Mouse (Mus musculus) heart, adult 9 months (tissue): ENCODE results near the gene Kif1b.
"Not testable (repeated sequence)": the region's sequence is repeated elsewhere in the genome, so short reads cannot be mapped to it uniquely, and the experiment has no call there.

Source experiments
- DNase-seq, 2 experiments: peaks; one replicate each; pipeline ENCODE4 v3.0.0; 2022; ENCODE audit warnings: low spot score in 2 of 2

Kif1b gene

DNA sequence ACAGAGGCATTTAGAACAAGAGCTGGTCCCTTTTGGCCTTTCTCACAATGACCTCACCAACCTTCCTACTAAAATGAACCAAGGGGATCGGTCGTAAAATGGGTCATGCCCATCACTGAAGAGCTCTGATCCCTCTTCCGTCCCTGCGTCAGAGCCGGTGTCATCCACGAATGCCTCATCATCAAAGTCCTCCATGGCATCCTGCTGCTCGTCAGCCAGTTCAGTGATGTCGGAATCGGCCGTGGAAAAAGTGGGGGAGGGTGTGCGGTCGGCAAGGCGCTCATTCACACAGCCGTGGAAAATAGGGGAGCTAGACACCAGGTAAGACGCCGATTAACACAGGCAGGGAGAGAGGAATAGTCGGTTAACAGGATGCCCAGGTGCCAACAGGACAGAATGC lies 87.0 kb downstream of the Kif1b start:
- DNase-seq = no peak

DNA sequence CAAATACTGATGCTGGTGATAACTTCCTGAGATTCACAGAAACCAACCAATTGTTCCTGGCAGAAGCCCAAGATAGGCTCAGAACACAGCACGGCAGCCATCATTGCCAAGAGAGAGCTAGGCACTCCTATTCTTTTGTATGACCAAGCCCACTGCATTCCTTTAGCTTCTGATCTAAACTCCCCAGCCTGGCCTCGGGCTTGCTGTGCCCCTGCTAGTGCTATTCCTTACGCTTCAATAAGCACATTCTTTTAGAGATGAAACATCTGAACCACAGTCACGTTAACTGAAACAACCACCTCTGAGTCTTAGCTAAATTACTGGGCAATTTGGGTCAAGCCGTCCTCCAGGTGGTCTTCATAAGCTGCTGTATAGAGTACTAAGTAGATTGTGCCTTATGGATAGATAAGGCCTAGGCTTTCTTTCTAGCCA lies 87.4 kb downstream of the Kif1b start:
- no peak for DNase-seq

DNA sequence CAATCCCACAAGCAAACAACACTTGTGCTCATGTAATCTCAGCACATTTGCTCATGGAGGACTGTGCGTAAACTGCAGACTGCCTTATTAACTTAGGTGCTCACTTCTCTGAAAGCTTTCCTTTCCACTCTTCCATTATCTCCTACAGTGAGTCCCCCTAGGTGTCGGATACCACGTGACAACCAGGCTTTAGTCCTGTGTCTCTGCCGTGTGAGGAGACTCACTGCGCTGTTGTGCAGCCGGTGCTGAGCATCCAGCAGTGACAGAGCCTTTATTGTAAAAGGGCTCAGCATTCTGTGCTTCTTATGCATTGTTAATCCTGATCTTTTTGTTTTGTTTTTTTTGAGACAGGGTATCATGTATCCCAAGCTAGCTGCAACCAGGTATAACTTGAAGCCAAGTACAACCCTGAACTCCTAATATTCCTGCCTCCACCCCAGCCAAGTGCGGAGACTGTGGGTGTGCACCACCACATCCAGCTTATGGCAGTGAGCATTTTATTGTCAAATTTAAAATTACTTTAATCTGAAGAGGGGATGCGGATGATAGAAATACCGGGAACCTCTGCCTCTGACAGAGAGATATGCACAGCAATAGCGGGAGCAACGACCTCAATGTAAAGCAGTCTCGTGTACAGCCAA lies 88.0 kb downstream of the Kif1b start:
- no peak for DNase-seq

DNA sequence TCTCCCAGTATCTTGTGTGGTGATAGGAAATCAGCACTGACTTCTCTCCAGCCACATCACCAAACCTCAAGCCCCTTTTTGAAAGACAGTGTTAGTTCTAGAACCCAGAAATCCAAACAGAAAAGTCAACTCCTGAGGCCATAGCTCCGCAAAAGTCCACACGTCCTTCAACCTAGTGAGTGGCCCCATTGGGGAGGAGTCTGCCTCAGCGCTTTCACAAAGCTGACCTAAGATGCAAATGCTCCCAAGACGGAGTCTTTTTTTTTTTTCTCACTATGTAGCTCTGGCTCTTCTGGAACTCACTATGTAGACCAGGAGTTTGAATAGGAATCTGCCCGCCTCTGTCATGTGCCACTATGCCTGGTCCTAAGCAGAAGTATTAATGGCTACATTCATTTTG lies 89.0 kb downstream of the Kif1b start:
- DNase-seq = no peak

DNA sequence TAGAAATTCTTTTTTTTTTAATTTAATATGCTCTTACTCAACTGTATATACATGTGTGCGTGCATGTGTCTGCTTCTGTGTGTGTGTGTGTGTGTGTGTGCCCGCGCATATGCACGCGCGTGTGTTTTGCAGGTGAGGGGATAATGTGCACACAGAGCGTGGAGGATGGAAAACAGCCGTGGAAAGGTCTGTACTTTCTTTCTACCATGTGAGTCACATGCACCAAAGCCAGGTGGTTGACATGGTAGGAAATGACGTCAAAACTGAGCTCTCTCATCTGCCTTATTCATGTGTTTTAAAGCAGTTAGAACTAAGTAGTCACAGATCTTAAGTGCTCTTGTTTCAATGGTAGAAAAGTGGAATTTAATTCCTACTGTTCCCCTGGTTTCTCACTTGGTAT lies 91.5 kb downstream of the Kif1b start:
- DNase-seq = no peak

DNA sequence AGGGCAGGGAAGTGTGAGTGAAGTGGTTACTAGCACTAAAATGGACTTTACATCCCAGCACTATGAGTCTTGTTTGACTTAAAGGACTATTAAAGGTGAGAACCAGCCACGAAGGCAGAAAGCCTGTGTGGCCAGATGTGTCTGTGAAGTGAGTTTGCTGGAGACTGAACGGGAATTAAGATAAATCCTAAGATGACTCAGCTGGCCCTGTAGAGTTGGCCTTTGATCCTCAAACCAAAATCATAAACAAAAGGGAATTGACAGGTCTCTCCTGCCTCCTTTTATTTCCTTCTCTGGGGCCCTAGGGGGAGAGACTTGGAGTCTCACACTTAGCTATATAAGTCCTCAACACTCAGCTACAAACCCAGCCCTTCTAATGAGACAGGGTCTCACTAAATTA lies 92.1 kb downstream of the Kif1b start:
- no peak for DNase-seq

DNA sequence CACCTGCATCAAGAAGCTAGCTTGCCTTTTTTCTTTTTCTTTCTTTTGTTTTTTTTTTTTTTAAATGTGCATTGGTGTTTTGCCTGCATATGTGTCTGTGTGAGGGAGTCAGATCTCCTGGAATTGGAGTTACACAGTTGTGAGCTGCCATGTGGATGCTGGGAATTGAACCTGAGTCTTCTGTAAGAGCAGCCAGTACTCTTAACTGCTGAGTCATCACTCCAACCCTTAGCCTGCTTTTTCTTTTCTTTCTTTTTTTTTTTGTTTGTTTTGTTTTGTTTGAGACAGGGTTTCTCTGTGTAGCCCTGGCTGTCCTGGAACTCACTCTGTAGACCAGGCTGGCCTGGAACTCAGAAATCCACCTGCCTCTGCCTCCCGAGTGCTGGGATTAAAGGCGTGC lies 93.0 kb downstream of the Kif1b start:
- not testable (repeated sequence) for DNase-seq

DNA sequence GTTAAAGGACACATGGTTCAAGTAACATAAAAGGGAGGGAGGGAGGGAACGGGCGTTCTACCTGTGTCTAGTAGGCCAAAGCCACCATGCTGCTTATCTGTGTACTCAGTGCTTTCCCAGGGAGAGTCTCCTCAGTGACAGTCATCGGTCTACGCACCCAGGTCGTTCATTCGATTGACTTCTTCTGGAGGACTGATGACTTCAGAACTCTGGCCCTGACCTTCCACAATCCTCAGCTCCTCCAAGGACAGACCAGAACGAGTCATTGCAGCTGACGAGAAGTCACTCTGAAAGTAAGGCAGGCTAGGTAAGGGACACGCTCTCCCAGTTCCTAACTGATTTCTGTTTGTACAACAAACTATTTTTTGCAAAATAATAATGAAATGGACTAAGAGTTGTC lies 94.0 kb downstream of the Kif1b start:
- DNase-seq = no peak

DNA sequence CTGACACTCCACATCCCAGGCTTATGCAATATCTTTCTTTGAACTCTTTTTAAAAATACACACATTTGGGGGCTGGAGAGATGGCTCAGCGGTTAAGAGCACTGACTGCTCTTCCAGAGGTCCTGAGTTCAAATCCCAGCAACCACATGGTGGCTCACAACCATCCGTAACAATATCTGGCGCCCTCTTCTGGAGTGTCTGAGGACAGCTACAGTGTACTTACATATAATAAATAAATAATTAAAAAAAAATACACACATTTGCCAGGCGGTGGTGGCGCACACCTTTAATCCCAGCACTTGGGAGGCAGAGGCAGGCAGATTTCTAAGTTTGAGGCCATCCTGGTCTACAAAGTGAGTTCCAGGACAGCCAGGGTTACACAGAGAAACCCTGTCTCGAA lies 96.1 kb downstream of the Kif1b start:
- not testable (repeated sequence) for DNase-seq

DNA sequence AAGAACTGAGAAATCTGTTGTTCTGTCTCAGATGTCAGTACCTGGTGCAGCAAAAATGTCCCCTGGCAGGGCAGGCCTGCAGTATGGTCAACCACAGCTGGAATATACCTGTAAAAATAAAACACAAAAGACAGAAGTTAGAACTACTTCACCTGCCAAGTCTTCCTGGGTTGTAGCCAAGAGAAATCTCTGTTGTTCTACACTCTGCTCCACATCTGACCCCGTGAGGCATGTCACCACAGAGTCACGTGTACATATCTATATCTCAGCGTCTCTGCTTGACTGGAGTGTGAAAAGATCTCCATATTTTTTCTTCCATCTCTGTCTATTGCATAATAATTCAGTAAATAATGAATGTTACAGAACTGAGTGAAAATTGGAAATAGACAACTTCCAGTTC lies 105.0 kb downstream of the Kif1b start:
- DNase-seq = no peak

DNA sequence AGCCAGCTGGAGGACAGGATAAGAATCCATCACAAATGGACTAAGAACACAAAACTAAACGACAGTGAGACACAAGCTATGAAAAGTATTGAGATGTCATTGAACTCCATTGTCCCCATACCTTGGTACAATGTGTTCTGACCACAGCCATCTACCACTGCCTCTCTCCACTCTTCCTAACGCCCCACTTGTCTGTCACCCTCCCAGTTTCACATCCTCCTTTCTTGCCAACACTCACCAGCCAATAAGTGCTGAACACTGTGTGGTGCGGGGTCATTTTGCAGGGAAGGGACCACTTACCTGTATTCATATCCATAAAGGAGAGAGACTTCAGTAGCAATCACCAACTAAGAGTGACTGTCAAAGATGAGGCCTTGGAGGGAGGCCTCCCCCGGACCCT lies 106.4 kb downstream of the Kif1b start:
- no peak for DNase-seq

DNA sequence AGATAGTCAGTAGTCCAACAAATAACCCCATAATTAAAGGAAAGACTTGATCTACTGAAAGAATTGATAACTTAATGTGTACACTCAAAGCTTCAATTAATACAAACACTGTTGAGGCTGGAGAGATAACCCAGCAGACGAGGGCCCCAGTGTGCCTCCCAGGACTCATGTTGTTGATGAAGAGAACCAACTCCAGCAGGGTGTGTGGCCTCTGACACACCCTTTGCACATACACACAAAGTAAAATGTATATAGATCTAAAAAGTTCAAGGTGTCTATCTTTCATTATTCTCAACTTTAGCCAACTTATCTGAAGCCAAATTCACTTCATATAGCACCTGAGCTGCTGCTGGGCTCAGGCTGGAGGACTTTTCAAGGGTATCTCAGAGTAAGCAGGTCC lies 110.3 kb downstream of the Kif1b start:
- no peak for DNase-seq

DNA sequence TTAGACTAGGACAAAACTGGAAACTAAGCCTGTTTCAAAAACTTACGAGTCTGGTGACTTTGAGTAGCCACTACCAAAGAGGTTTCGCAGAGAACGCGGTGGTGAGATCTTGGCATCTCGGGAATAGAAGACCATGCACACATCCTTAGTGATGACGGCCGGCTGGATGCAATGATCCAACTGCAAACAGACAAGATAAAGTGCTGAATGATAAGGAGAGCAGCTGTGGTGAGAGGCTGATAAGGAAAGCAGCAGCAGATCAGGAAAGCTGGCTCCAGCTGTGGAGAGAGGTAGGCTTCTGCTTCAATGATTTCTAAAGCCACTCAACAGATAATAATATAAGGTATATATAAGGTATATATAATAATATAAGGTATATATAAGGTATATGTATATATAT lies 116.4 kb downstream of the Kif1b start:
- DNase-seq = no peak

DNA sequence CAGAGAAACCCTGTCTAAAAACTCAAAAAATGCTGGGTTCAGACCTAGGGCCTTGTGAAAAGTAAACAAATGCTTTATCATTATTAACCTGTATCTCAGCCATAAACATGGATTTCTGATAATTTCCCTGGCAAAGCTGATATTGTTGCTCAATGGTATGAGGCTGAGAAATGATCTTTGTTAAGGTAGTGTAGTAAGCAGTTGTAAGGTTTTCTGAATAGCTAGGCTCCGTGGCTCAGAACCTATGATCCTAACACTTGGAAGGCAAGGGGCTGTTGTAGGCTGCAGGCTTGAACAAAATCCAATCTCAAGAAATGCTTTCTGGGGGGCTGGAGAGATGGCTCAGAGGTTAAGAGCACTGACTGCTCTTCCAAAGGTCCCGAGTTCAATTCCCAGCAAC lies 118.9 kb downstream of the Kif1b start:
- no peak for DNase-seq

DNA sequence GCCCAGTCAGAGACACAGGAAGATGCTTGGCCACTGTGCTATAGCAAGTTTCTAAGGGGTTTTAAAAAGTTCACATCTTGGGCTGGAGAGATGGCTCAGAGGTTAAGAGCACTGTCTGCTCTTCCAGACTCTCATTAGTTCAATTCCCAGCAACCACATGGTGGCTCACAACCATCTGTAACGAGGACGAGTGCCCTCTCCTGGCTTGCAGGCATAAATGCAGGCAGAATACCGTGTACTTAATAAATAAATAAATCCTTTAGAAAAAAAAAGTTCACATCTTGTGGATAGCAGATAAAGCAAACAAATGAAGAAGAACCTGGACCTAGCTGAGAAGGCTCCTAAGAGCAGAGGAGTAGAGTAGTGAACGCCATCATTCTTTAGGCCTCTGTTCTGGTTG lies 124.7 kb downstream of the Kif1b start:
- DNase-seq = no peak

DNA sequence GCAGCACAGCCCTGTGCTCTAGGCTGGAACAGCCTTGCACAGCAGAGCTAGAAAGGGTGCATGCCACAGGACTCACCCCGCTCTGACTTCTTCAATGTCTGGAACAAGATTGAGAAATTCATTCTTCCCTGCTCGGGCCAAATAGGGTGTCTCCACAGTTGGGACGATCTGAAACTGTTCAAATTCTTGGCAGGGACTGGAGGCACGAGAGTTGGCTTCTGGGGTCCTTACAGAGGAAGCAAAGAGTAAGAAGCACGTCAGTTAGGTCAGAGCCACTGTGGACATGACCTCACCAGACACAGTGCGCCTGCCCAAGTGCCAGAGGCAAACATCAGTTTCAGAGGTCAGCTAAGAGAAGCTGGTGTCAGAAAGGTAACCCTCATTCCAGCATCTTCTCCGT lies 125.3 kb downstream of the Kif1b start:
- peak; percentile 44 to 50 for DNase-seq

DNA sequence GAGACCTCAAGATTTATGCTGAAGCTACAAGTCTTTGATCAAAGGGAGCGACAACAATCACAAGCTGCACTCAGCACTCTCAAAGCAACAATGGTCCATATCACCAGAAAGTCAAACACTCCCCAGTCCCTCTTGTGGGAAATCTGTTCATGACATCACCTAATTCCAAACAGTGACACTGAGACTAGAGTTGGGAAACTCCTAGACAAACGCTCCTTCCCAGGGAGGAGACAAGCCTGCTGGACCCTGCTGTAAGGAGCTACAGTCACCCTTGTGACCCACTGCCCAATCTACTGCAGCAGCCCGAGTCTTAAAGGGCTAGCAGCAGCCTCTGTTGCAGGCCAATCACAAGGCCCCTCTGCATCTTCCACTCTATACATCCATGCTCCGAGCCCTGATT lies 127.9 kb downstream of the Kif1b start:
- no peak for DNase-seq

DNA sequence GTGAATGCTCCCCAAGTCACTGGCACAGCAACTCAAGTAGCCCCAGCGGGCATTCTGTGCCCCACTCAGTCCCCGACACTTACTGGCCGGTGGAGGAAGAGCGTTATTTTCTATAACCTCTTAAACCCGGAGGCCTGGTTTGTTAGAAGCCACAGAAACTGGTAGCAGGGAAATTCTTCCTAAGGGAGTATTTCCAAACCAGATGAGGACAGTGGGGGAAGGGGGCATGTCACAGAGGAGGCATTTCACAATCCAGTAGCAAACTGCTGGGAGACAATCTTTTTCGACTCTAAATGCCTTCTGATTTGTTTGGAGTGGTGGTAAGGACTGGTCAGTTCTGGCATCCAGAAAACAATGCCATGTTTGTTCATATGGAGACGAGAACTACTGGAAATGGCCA lies 128.3 kb downstream of the Kif1b start:
- DNase-seq = no peak

DNA sequence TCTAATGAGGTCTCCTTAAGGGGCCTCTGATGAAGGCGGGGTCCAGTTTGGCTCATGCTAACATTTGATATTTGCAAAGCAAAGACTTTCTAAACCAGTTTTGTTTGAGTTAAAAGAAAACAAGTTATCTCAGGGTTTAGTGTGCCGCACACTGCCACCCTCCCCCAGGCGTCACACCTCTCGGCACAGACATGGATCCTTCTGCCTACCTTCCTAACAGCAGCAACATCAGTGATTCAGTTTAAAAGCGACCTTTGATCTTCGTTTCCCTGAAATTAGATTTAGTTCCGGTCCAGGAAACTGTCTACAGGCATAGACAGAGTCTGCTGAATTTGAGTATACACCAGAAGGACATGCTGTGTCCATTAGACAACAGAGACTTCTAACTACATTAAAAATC lies 129.2 kb downstream of the Kif1b start:
- no peak for DNase-seq

DNA sequence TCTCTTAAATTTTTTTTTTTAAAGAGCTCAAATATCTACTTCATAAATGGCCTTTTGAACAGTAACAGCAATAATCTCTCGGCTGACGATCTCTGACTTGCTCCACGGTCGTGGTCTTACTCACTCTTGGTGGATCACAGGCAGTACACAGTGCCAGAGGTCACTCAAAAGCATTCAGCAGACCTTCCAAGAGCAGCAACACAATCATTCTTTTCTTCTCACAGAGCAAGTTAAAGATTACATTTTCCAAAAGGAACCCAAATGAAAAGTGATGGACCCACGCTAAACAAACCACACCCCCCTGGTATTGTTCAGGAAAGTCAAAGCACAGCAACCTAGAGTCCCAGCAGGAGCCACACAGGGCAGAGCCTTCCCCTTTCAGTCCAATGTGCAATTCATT lies 130.4 kb downstream of the Kif1b start:
- no peak for DNase-seq

DNA sequence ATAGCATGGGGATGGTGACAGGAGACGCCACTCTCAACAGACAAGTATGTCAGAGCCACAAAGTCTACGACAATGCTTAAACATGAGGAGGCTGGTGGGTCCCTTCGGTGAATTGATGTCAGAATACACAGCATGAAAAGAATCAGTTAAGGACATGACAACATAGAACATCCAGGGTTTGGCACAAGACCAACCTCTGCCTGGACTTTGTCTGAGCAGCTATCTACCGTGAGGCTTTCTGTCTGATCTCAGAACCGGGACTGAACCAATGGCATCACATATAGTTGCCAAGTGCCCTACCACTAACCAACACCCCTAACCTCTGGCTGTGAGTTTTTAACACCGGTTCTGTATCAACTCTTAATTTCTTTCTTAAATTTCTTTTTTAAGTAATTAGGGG lies 130.8 kb downstream of the Kif1b start:
- DNase-seq = no peak

DNA sequence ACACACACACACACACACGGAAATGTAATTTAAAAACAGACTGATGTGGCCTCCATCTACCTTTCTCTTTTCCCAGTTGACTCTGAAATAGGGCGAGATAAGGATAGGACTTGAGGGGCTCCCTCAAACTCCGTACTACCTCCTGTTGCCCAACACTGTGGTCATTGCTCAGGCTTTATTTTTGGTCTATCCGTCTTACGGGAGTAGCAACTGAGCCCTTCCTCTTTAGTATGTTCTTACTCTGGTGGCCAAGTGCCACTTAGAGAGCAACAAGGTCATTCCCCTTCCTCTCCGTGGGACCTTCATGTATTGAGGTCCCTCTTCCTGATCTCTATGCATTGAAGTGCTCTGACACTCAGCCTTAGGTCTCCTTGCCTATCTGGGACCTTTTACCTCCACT lies 133.8 kb downstream of the Kif1b start:
- peak in 1 of 2 experiments; percentile 19 for DNase-seq

DNA sequence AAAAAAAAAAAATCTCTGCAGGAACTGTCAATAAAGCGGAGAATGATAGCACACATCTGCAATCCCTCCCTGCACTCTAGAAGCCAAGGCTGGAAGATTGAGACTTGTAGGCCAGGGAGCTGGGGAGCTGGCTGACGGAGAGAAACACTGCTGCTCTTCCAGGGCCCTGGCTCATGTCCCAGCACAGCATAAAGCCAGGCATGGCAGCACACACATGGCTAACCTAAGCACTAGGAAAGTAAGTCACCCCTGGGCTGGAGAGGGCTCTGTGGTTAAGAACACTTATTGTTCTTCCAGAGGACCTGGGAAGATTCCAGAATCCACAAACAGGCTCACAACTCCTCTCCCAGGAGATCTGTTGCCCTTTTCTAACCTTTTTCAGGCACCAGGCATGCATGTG lies 134.8 kb downstream of the Kif1b start:
- DNase-seq = peak; percentile 62 to 72

DNA sequence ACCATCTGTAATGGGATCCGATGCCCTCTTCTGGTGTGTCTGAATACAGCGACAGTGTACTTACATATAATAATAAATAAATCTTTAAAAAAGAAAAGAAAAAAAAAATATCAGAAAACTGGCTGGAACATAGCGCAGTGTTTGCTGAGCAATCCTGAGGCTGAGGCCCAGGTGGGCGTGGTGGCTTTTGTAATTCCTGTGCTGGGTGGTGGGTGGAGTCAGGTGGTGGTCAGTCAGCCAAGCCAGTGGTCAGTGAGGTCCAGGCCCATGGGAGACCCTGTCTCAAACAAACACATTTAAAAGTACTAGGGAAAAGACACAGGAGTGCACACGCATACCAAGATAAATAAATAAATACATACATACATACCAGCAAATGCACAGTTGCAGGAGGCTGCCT lies 135.4 kb downstream of the Kif1b start:
- DNase-seq = peak in 1 of 2 experiments; percentile 60
